Mouse (Mus musculus) liver, embryonic 15.5 days (tissue): Measurements from ENCODE around the gene Luc7l3. TPM values are rescaled to one million over a fixed set of nuclear protein-coding genes. Genes with fewer than 3 reads are reported as not detected.

Experiments
- ATAC-seq: fragments of 200-750 bp; cut with Nextera tagmentation; 2 replicates; pipeline ENCODE4 v1.8.0; 2017; ENCODE audit warnings: moderate number of reproducible peaks, mild to moderate bottlenecking, moderate library complexity; ENCODE audit not compliant: insufficient read depth
- H3K27ac ChIP-seq: fragments of 300-500 bp; sonication (generic); replicated peaks from 2 replicates; pipeline ENCODE4 v1.5.1; 2015; ENCODE audit warnings: mild to moderate bottlenecking, inconsistent platforms
- H3K27me3 ChIP-seq: fragments of 300-500 bp; sonication (generic); 2 replicates; pipeline ENCODE4 v1.6.1; 2015; ENCODE audit warnings: mild to moderate bottlenecking, inconsistent platforms
- H3K36me3 ChIP-seq: fragments of 300-500 bp; sonication (generic); replicated peaks from 2 replicates; pipeline ENCODE4 v1.6.1; 2015; ENCODE audit warnings: moderate library complexity, mild to moderate bottlenecking, inconsistent platforms
- H3K4me1 ChIP-seq: fragments of 300-500 bp; sonication (generic); replicated peaks from 2 replicates; pipeline ENCODE4 v1.6.1; 2015; ENCODE audit warnings: inconsistent platforms
- H3K4me2 ChIP-seq: fragments of 300-500 bp; sonication (generic); 2 replicates; pipeline ENCODE4 v1.6.1; 2015; ENCODE audit warnings: moderate library complexity, mild to moderate bottlenecking, inconsistent platforms
- H3K4me3 ChIP-seq: fragments of 300-500 bp; sonication (generic); replicated peaks from 2 replicates; pipeline ENCODE4 v1.5.1; 2015; ENCODE audit warnings: mild to moderate bottlenecking, inconsistent platforms
- H3K9ac ChIP-seq: fragments of 300-500 bp; sonication (generic); 2 replicates; pipeline ENCODE4 v1.6.1; 2015; ENCODE audit warnings: moderate library complexity, mild to moderate bottlenecking, inconsistent platforms
- H3K9me3 ChIP-seq: fragments of 300-500 bp; sonication (generic); replicated peaks from 2 replicates; pipeline ENCODE4 v1.6.1; 2016; ENCODE audit warnings: inconsistent platforms
- WGBS: fragments of 180-500 bp; shearing (Covaris S2); methylation state at CpG from one replicate; pipeline ENCODE4 v1.1.7; 2015; ENCODE audit warnings: mixed read lengths; ENCODE audit not compliant: insufficient replicate concordance; 5-methylcytosine and 5-hydroxymethylcytosine counted together
- polyA plus RNA-seq: library from polyadenylated mRNA; unstranded; fragments of >200 nt; fragmentation: Nextera tagmentation; extraction: Ambion mirVana; gene quantifications from 2 replicates; pipeline ENCODE4 v1.2.1, GENCODE M21; 2015

Gene Luc7l3
- polyA plus RNA-seq, 1 experiment from 2014 or later: 36.8 TPM

DNA sequence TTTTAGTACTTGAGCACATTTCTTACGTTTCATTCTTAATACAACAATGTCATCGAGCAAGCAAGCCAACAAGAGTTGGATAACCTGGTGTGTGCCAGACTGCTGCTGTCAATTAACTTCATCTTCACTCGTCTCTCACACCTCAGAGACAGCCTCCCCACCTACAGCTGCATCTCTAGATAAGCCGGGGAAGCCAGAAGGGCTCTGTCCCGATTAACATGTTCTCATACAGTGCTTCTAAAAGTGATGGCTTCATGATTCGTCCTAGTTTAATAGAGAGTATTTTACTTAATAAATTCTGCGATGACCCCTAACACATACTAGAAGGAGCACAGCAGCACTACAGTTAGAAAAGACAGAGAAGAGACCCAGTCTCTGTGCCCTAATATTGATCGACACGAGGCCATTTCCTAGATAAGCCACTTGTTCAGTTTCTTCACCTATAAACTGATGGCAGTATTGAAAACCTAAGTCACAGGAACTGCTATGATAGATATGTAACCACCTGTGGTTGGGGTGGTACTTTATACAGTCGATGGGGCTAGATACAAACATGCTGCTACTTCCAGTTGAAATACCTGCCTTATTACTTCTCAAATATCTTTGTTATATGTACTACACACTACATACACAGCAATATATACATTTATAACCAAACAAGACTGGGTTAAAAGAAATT lies 31.6 kb downstream of the Luc7l3 start:
- Histone ChIP-seq H3K9me3 (no peaks in the 10 kb centered on the region), H3K27me3 (no peaks in the 10 kb centered on the region), H3K4me2 (peak overlapping the region; percentile 57), H3K27ac (peak overlapping the region; percentile 93), H3K9ac (peak overlapping the region; percentile 26; the same call in 1 of the 2 replicates), H3K4me1 (peaks cover 35% of the 10 kb centered on the region), H3K4me3 (peak overlapping the region; percentile 19), H3K36me3 (peaks cover 91% of the 10 kb centered on the region)
- 35% methylated on average over 10 of the region's 10 CpGs for WGBS
- ATAC-seq: peak; percentile 99

DNA sequence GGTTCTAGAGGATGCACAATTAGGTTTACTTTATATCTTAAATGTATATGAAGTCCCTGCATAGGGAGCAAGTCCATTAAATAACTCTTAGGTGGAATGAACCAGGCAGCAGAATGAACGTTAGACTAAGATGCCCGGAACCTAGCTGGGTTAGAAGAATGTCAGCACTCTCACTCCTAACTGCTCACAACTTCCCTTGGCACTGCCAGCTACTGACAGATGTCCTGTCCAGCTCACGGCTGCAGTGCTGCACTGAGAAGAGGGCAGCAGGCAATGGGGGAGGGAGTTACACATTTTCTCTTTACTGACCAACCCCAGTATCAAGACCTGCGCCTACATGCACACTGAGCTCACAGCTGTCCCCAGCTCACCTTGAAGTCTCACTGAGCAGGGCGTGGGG lies 34.7 kb downstream of the Luc7l3 start:
- Histone ChIP-seq H3K9me3 (no peaks in the 10 kb centered on the region), H3K27me3 (no peaks in the 10 kb centered on the region), H3K27ac (peak overlapping the region; percentile 16; the same call in 1 of the 2 replicates), H3K4me2 (no peak overlapping the region), H3K4me3 (no peak overlapping the region), H3K9ac (no peak overlapping the region), H3K4me1 (peaks cover 39% of the 10 kb centered on the region), H3K36me3 (peaks cover 86% of the 10 kb centered on the region)
- no peak for ATAC-seq
- WGBS: 93% methylated on average over 5 of the region's 5 CpGs

- Histone ChIP-seq H3K36me3 (peaks cover 77% of the 10 kb centered on the region), H3K4me1 (peaks cover 41% of the 10 kb centered on the region), H3K4me2 (no peak overlapping the region), H3K9ac (no peak overlapping the region), H3K4me3 (no peak overlapping the region), H3K9me3 (no peaks in the 10 kb centered on the region), H3K27ac (no peak overlapping the region), H3K27me3 (no peaks in the 10 kb centered on the region)
- WGBS: 85% methylated on average over 11 of the region's 11 CpGs
- ATAC-seq: no peak
Measured at GRCm38 (mm10) chr11:94285886-94286574, 35.8 kb downstream of the Luc7l3 start.

DNA sequence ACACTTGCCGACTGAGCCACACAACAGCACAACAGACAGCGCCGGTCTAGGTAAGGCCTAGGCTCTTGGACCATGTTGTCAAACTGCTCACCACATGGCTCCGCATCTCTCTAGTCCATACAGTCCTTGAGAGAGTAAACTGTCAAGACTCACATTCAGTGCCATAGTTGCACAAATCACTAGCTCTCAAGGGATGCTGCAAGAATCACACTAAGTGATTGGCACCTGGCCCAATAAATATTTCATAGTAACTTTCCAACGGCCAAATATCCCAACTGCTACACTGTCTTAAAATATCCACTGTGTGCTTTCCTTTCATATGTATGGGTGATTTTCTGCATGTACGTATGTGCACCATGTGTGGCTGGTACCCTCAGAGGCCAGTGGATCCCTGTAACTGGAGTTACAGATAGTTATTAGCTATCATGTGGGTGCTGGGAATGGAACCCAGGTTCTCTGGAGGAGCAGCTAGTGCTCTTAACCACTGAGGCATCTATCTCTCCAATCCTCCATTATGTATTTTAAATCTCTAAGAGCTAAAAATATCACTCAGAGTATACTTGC lies 38.2 kb downstream of the Luc7l3 start:
- ATAC-seq: no peak
- Histone ChIP-seq H3K4me3 (no peak overlapping the region), H3K9me3 (no peaks in the 10 kb centered on the region), H3K9ac (no peak overlapping the region), H3K4me1 (peaks cover 27% of the 10 kb centered on the region), H3K27ac (no peak overlapping the region), H3K4me2 (no peak overlapping the region), H3K27me3 (no peaks in the 10 kb centered on the region), H3K36me3 (peaks cover 56% of the 10 kb centered on the region)
- 87% methylated on average over 6 of the region's 6 CpGs for WGBS

GRCm38 (mm10) chr11:94282291-94282690 lies 39.5 kb downstream of the Luc7l3 start:
- H3K36me3 ChIP-seq: peaks cover 42% of the 10 kb centered on the region
- no peak overlapping the region for H3K4me3 ChIP-seq
- H3K4me2 ChIP-seq: no peak overlapping the region
- no peak overlapping the region for H3K9ac ChIP-seq
- 65% methylated on average over 5 of the region's 5 CpGs for WGBS
- H3K27me3 ChIP-seq: no peaks in the 10 kb centered on the region
- no peak for ATAC-seq
- H3K4me1 ChIP-seq: peaks cover 30% of the 10 kb centered on the region
- no peaks in the 10 kb centered on the region for H3K9me3 ChIP-seq
- H3K27ac ChIP-seq: no peak overlapping the region

DNA sequence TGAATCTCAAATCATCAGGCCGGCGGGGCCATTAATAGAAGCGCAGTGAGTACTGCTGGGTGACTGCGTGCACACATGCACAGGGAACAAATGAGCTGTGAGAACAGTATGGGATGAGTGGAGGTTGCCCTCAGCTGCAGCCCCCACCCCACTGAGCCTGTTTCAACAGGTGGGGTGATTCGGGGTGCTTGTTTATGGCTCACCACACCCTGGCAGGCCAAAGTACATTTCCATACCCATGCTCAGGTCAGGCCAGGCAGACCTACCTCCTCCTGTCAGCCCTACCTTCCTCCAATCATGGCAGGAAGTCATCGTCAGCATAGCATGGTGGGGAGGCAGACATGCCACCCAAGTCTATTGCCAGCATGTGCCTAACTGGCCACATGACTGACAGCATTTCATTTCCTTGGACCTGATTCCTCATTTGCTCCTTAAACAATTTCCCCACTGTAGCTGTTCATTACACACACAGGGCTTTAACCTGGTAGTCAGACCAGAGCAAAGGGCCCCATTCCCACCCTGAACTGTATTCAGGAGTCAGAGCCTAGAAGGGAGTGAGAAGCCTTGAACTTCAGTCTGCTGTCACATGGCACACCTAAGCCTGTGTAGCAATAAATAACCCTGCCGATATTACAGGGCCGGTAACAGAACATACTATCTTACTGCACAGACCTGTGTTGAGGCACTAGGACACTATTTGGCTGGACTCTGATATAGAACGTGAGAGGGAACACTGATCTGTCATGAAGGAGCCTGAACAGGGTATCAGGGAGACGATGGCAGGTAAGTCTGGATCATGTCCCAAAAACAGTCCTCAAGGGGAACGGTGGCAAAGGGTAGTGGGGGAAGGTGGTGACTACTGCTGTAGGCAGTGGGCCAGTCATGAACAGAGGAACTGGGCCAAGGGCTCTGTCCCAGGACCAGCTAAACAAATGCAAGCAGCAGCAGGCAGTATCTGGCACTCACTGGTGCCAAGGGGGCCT lies 40.3 kb downstream of the Luc7l3 start, which contains the start of gene Gm21885:
Gene Gm21885, plus strand, starts transcription at position 675 of the 983 bp plus-strand sequence.
- H3K4me2 ChIP-seq: no peak within 1 kb of the TSS
- no peaks in the 10 kb centered on the region for H3K9me3 ChIP-seq
- ATAC-seq: peak; percentile 47
- WGBS: 64% methylated on average over 11 of the region's 11 CpGs
- H3K9ac ChIP-seq: 0 out of 2 replicates have a peak within 1 kb of the TSS, but pooled peaks have one; percentile 9
- peaks cover 34% of the 10 kb centered on the region for H3K36me3 ChIP-seq
- 0 out of 2 replicates have a peak within 1 kb of the TSS, but pooled peaks have one; percentile 8 for H3K27ac ChIP-seq
- H3K4me3 ChIP-seq: no peak within 1 kb of the TSS
- H3K4me1 ChIP-seq: peaks cover 38% of the 10 kb centered on the region
- H3K27me3 ChIP-seq: no peaks in the 10 kb centered on the region

DNA sequence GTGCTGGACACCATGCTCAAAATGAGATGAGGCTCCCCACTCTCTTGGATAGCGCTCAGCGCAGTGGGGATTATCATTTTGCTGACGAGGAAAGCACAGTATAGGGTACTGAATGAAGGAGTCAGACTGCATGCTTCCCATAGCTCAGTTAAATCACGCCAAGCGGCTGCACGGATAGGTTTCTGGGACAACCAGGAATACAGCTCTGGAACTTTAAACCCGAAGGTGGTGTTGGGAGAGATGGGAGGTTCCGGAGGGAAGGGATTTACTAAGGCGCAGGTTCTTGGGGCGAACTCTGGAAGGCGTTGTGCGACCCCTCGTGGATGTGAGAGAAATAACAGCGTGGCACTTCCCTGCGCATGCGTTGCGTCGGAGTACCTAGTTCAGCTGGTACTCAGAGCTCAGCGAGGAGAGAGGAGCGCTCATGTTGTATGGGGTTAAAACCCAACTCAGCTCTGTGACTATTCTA lies 44.9 kb downstream of the Luc7l3 start:
- H3K9ac ChIP-seq: no peak overlapping the region
- H3K9me3 ChIP-seq: no peaks in the 10 kb centered on the region

GRCm38 (mm10) chr11:94275686-94276085 lies 46.1 kb downstream of the Luc7l3 start:
- no peak overlapping the region for H3K9ac ChIP-seq
- no peaks in the 10 kb centered on the region for H3K9me3 ChIP-seq
- ATAC-seq: no peak
- H3K27me3 ChIP-seq: no peaks in the 10 kb centered on the region
- no peak overlapping the region for H3K27ac ChIP-seq
- no peak overlapping the region for H3K4me3 ChIP-seq
- H3K4me1 ChIP-seq: peaks cover 53% of the 10 kb centered on the region
- 76% methylated on average over 2 of the region's 2 CpGs for WGBS
- no peak overlapping the region for H3K4me2 ChIP-seq
- no peaks in the 10 kb centered on the region for H3K36me3 ChIP-seq

More for the DNA sequence above, 44.9 kb downstream of the Luc7l3 start:
- Histone ChIP-seq H3K4me2 (peak overlapping the region; percentile 69), H3K4me1 (peaks cover 65% of the 10 kb centered on the region), H3K27me3 (no peaks in the 10 kb centered on the region), H3K4me3 (peak overlapping the region; percentile 51), H3K36me3 (no peaks in the 10 kb centered on the region), H3K27ac (no peak overlapping the region)
- peak; percentile 42 for ATAC-seq
- 10% methylated on average over 20 of the region's 20 CpGs for WGBS

GRCm38 (mm10) chr11:94275226-94275625 lies 46.6 kb downstream of the Luc7l3 start:
- 76% methylated on average over 7 of the region's 7 CpGs for WGBS
- Histone ChIP-seq H3K4me1 (peaks cover 51% of the 10 kb centered on the region), H3K27me3 (no peaks in the 10 kb centered on the region), H3K9ac (no peak overlapping the region), H3K9me3 (no peaks in the 10 kb centered on the region), H3K27ac (no peak overlapping the region), H3K4me2 (no peak overlapping the region), H3K36me3 (no peaks in the 10 kb centered on the region), H3K4me3 (no peak overlapping the region)
- ATAC-seq: no peak

DNA sequence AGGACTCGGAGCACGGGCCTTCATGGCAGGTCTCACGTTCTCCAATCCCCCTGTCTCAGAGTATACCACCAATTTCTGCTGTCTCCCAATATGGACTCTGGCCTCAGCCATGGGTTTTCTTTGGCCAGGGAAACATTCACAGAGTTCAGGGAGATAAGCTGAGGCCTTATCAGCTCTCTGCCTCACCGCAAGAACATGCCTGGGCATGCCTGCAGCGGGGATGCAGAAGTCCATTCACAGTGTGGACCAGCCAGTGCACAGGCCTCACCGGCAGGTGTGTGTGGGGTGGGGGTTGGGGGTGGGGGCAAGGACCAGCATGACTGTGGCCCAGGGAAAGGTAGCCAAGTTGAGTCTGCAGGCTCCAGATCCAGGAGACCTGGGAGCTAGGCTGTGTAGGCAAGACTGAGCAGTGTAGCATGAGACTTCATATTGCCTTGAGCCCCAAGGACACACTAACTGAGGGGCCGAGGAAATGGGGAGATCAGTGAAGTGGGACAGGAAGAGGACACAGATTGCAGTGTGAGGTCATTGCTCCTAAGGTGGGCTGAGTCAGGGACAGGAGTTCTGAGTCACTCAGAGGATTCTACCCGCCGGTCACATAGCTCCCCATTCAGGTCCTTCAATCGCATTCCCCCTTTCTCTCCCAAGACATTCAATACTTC lies 47.5 kb downstream of the Luc7l3 start:
- peak; percentile 78 for ATAC-seq
- Histone ChIP-seq H3K4me2 (peak overlapping the region; percentile 44), H3K4me1 (peaks cover 50% of the 10 kb centered on the region), H3K27ac (peak overlapping the region; percentile 60), H3K4me3 (0 out of 2 replicates have a peak overlapping the region, but pooled peaks have one; percentile 11), H3K9ac (peak overlapping the region; percentile 23; the same call in 1 of the 2 replicates), H3K27me3 (no peaks in the 10 kb centered on the region), H3K9me3 (no peaks in the 10 kb centered on the region), H3K36me3 (no peaks in the 10 kb centered on the region)
- WGBS: 50% methylated on average over 10 of the region's 10 CpGs
